Mouse (Mus musculus) embryonic facial prominence, embryonic 10.5 days (tissue): ENCODE results near the gene Zfhx3. TPM values are rescaled to one million over a fixed set of nuclear protein-coding genes. Genes with fewer than 3 reads are reported as not detected.

ENCODE experiments used
- DNase-seq: peaks from one replicate; pipeline ENCODE4 v3.0.0-alpha.2; 2017; ENCODE audit warnings: low spot score
- H3K27ac ChIP-seq: fragments of 300-500 bp; sonication (generic); replicated peaks from 2 replicates; pipeline ENCODE4 v1.5.1; 2016; ENCODE audit warnings: mild to moderate bottlenecking
- H3K27me3 ChIP-seq: fragments of 300-500 bp; sonication (generic); replicated peaks from 2 replicates; pipeline ENCODE4 v1.6.1; 2016; ENCODE audit warnings: low read depth, mild to moderate bottlenecking; ENCODE audit not compliant: poor library complexity, severe bottlenecking
- H3K36me3 ChIP-seq: fragments of 300-500 bp; sonication (generic); replicated peaks from 2 replicates; pipeline ENCODE4 v1.6.1; 2016; ENCODE audit warnings: mild to moderate bottlenecking, moderate library complexity
- H3K4me1 ChIP-seq: fragments of 300-500 bp; sonication (generic); 2 replicates; pipeline ENCODE4 v1.6.1; 2016
- H3K4me3 ChIP-seq: fragments of 300-500 bp; sonication (generic); 2 replicates; pipeline ENCODE4 v1.5.1; 2016; ENCODE audit warnings: mild to moderate bottlenecking, moderate library complexity
- H3K9me3 ChIP-seq: fragments of 300-500 bp; sonication (generic); 2 replicates; pipeline ENCODE4 v1.6.1; 2016; ENCODE audit warnings: mild to moderate bottlenecking
- WGBS: fragments of 180-500 bp; shearing (Covaris S2); methylation state at CpG from one replicate; pipeline ENCODE4 v1.1.7; 2016; 5-methylcytosine and 5-hydroxymethylcytosine counted together
- polyA plus RNA-seq: library from polyadenylated mRNA; unstranded; fragments of >200 nt; fragmentation: Nextera tagmentation; extraction: Ambion mirVana; gene quantifications from 2 replicates; pipeline ENCODE4 v1.2.1, GENCODE M21; 2016

Zfhx3 gene
- polyA plus RNA-seq, 1 experiment from 2014 or later, result 18.8 TPM

DNA sequence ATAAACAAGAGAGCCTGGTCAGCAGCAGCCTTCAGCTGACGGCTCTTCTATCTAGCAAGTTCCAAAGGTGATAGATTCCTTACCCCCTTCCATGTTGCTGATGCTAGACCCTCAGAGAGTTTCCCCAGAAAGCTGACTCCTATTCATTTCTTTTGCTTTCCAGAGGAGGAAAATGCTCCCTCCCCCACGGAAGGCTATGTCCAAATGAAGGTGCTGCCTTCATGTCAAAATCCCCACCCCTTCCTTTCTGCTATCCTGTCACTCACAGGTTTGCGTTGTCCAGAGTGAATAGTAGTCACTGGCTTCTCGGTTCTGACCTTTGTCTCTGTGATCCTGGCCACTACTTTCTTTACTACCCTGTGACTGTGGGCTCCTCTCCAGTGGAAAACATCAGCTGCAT is 406.3 kb downstream of the Zfhx3 start:
- no peaks in the 10 kb centered on the region for H3K36me3 ChIP-seq
- H3K4me1 ChIP-seq, result no peaks in the 10 kb centered on the region
- H3K27me3 ChIP-seq, result no peaks in the 10 kb centered on the region
- no peak overlapping the region for H3K4me3 ChIP-seq
- no peak overlapping the region for H3K27ac ChIP-seq
- no peak for DNase-seq
- WGBS, result 76% methylated on average over 4 of the region's 4 CpGs
- no peaks in the 10 kb centered on the region for H3K9me3 ChIP-seq

DNA sequence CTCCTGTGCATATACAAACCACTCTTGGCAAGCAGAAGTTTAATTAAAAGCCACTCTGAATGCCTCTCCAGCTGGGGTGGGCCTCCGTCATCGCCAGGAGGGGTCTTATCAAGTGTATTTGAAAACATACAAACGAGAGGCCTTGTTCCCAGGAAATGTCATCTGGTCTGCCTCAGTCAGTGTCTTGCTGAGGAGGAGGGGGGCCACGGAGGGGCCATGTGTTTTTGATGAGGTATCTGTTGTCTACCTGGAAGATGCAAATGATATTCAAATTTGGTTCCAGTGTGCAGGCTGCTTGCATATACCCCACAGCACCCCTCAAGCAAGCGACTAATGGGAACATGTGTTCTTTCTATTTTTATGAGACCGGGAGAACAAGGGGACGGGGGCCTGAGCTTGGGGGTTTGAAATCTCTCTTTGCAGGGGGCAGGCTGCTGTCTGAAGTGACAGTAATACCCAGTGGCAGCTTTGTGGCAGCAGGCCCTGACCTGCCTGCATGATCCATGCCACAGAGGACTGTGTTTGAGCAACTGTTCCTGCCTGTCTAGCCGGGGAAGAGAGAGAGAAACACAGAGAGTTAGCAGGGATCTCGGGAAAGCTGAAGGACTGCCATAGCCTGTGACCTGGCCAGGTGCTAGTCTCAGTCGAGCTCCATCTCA is 412.8 kb downstream of the Zfhx3 start:
- H3K9me3 ChIP-seq, result no peaks in the 10 kb centered on the region
- peaks cover 15% of the 10 kb centered on the region for H3K4me1 ChIP-seq
- 50% methylated on average over 10 of the region's 10 CpGs for WGBS
- no peak for DNase-seq
- H3K27me3 ChIP-seq, result no peaks in the 10 kb centered on the region; the same call in 1 of the 2 replicates
- no peaks in the 10 kb centered on the region for H3K36me3 ChIP-seq
- no peak overlapping the region for H3K4me3 ChIP-seq
- H3K27ac ChIP-seq, result no peak overlapping the region; the same call in 1 of the 2 replicates

DNA sequence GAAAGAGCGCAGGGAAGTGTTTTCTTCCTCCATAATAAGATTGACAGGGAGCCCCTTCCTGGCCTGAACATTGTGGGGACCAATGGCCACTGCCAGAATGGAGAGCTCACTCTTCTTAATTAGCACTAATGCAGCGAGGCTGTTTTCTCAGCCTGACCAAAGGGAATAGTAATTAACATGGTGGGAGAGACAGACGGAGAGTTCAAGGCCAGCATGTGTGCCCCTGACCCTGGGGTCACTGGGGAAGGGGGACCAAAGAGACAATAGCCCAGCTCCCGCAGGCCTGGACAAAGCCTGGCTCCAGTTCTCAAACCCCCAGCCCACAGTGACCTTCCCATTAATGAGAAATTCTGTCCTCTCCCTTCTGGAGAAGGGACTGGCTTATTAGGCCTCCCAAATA is 419.0 kb downstream of the Zfhx3 start:
- Histone ChIP-seq H3K27me3 (no peaks in the 10 kb centered on the region; the same call in 1 of the 2 replicates), H3K4me3 (no peak overlapping the region), H3K36me3 (no peaks in the 10 kb centered on the region), H3K4me1 (peaks cover 31% of the 10 kb centered on the region), H3K9me3 (no peaks in the 10 kb centered on the region), H3K27ac (peak overlapping the region; percentile 19; the same call in 1 of the 2 replicates)
- DNase-seq, result peak; percentile 37
- WGBS, result 32% methylated on average over 4 of the region's 4 CpGs

DNA sequence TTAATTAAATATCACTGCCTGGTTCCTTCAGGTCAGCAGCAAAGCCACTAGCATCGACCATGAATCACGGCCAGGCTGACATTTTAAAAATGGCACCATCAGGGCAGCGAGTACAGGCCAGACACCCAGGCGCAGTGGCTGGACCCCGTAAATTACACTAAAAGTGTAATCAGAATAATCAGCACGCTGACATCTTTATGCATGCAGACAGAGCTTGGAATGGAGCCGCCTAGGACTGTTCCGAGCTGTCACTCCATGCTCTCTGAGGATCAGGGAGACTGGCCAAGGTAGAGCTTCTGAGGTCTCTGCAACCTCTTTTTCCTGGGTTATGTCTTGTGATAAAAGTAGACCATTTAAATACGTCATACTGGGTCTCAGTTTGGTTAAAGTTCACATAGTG is 420.0 kb downstream of the Zfhx3 start:
- Histone ChIP-seq H3K9me3 (no peaks in the 10 kb centered on the region), H3K27me3 (no peaks in the 10 kb centered on the region; the same call in 1 of the 2 replicates), H3K36me3 (no peaks in the 10 kb centered on the region), H3K4me3 (no peak overlapping the region), H3K4me1 (peaks cover 31% of the 10 kb centered on the region), H3K27ac (no peak overlapping the region)
- 88% methylated on average over 9 of the region's 9 CpGs for WGBS
- DNase-seq, result no peak

DNA sequence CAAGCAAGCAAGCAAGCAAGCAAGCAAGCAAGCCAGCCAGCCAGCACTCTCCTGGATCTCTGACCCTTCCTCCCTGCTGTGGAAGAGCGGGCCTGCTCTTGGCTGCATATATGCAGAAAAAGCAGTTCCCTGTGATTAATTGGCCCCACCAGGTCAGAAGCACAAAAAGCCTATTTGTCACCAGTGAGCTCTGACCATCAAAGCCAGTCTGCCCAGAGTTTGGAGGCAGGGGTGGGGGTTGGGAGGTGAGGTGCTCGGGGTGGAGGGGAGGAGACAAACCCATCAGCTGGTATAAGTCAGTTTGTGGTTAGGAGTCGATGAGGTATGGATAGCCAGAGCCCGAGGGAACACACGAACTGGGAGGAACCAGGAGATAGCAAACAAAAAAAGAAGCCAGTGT is 421.0 kb downstream of the Zfhx3 start:
- DNase-seq, result peak; percentile 27
- WGBS, result 15% methylated on average over 5 of the region's 5 CpGs
- no peaks in the 10 kb centered on the region for H3K36me3 ChIP-seq
- peak overlapping the region; percentile 63 for H3K27ac ChIP-seq
- no peak overlapping the region for H3K4me3 ChIP-seq
- no peaks in the 10 kb centered on the region; the same call in 1 of the 2 replicates for H3K27me3 ChIP-seq
- peaks cover 31% of the 10 kb centered on the region for H3K4me1 ChIP-seq
- H3K9me3 ChIP-seq, result no peaks in the 10 kb centered on the region

DNA sequence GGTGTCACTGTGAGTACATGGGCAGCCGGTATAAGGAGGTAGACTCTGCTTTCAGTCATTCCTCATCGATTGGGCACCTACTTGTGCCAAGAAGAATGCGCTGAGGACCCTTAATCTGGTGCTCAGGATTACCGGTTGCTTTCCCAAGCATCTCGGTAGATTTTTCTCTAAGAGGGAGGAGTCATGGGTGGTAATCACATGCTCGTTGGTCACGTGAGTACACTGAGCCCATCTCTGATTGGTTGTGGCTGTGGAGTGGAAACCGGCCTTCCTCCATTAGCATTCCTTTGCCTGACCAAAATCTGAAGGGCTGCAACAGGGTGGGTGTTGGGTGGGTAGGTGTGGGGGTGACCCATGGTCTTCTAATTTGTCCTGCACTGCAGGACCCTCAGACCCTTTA is 421.4 kb downstream of the Zfhx3 start:
- WGBS, result 57% methylated on average over 8 of the region's 8 CpGs
- Histone ChIP-seq H3K4me3 (no peak overlapping the region), H3K27me3 (no peaks in the 10 kb centered on the region; the same call in 1 of the 2 replicates), H3K27ac (no peak overlapping the region; the same call in 1 of the 2 replicates), H3K36me3 (no peaks in the 10 kb centered on the region), H3K9me3 (no peaks in the 10 kb centered on the region), H3K4me1 (peaks cover 32% of the 10 kb centered on the region)
- no peak for DNase-seq

DNA sequence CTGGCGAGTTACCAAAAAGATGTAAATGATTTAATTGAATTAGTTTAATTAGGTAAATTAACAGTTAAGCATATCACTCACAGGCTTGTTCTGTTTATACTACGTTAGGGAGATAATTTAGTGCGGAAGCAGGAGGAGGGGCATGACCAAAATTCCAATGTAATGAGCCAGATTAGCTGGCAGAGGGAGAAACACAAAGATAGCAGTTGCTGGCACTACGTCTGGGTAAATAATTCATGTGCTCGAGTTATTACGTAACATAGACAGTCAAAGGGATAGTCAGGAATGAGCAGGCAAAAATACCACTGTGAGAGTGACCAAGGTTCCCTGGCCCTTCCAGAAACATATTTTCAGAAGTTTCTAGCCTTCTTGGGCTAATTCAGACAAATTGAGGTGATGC is 426.6 kb downstream of the Zfhx3 start:
- Histone ChIP-seq H3K4me1 (peaks cover 21% of the 10 kb centered on the region), H3K27me3 (0 out of 2 replicates have a peak, but pooled peaks cover 4% of the 10 kb centered on the region), H3K36me3 (no peaks in the 10 kb centered on the region), H3K4me3 (no peak overlapping the region), H3K27ac (no peak overlapping the region), H3K9me3 (no peaks in the 10 kb centered on the region)
- no peak for DNase-seq
- WGBS, result 30% methylated on average over 6 of the region's 6 CpGs

DNA sequence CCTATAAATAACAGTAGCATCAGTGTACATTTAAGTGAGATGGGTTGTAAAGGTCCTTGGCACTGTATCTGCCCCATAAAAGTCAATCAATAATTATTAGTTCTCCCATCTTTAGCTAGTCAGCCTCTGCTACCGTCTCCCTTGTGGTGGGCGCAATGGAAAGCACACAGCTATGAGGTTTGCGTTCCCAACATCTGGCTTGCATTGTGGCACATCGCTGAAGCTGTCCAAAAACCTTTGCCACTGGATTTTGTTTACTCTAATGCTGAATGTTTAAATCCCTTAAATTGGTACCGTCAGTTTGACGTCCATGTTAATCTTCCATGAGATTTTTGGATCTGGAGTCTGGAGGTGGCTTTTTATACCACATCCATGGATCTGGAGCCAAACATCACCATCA is 428.3 kb downstream of the Zfhx3 start:
- H3K27me3 ChIP-seq, result 0 out of 2 replicates have a peak, but pooled peaks cover 8% of the 10 kb centered on the region
- no peaks in the 10 kb centered on the region for H3K9me3 ChIP-seq
- 56% methylated on average over 6 of the region's 6 CpGs for WGBS
- DNase-seq, result peak; percentile 31
- no peaks in the 10 kb centered on the region for H3K36me3 ChIP-seq
- no peak overlapping the region for H3K4me3 ChIP-seq
- H3K27ac ChIP-seq, result no peak overlapping the region
- peaks cover 21% of the 10 kb centered on the region for H3K4me1 ChIP-seq

DNA sequence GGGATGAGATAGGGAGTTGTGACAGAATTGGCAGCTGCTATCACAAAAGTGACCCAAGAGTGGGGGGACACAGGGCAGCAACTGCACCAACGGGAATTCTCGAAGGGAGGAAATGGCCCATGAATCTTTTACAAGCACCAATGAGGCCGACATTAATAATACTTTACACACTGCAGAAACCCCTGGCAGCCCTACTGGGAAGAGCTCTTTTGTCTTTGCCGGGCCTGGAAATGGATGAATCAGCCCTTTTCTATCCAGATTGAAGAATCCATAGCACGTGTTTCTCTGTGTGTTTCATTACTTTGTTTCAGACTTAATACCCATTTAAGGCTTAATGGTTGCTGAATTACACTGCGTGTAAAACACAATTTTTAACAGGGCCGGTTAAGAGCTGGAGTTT is 430.6 kb downstream of the Zfhx3 start:
- Histone ChIP-seq H3K4me1 (peaks cover 21% of the 10 kb centered on the region), H3K4me3 (no peak overlapping the region), H3K27ac (no peak overlapping the region), H3K9me3 (no peaks in the 10 kb centered on the region), H3K36me3 (no peaks in the 10 kb centered on the region), H3K27me3 (0 out of 2 replicates have a peak, but pooled peaks cover 8% of the 10 kb centered on the region)
- 72% methylated on average over 7 of the region's 7 CpGs for WGBS
- no peak for DNase-seq

DNA sequence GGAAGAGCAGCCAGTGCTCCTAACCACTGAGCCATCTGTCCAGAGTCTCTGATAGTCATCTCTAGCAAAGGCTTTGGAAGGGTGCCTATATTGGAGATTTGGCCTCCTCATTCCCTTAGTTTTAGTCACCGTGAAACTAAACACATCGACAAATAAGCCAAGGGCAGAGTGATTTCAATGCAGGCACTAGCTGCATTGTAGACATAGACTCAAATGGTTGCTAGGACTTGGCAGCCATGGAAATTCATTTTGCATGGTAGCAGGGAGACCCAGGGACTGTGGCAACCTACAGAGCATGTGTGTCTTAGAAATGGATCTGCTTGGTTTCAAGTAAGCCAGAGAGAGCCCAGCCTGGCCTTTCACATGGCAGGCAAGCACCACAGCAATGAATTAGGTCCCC is 435.6 kb downstream of the Zfhx3 start:
- DNase-seq, result no peak
- Histone ChIP-seq H3K9me3 (no peaks in the 10 kb centered on the region), H3K4me1 (no peaks in the 10 kb centered on the region), H3K4me3 (no peak overlapping the region), H3K27ac (no peak overlapping the region), H3K36me3 (no peaks in the 10 kb centered on the region), H3K27me3 (peaks cover 8% of the 10 kb centered on the region; the same call in 1 of the 2 replicates)
- WGBS, result 88% methylated on average over 2 of the region's 2 CpGs

DNA sequence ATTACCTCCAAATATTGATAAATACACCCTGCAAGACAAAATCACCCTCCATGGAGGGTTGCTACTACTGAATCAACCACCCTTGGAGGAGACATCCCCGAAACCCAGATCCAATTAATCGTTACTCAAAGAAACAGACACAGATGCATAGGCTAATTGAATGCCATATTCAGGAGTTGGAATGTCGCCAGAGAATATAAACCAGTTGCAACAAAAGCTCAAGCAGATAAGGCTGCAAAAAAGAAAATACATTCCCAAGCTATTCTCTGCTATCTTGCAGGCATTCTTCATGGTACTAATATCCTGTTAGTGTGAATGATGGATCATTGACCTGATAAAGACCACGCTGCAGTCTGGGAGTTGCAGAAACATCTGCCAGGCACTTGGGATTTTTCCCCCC is 440.7 kb downstream of the Zfhx3 start:
- 84% methylated on average over 4 of the region's 4 CpGs for WGBS
- no peak overlapping the region for H3K27ac ChIP-seq
- peaks cover 4% of the 10 kb centered on the region; the same call in 1 of the 2 replicates for H3K27me3 ChIP-seq
- H3K36me3 ChIP-seq, result no peaks in the 10 kb centered on the region
- H3K4me3 ChIP-seq, result no peak overlapping the region
- H3K4me1 ChIP-seq, result peaks cover 15% of the 10 kb centered on the region
- no peak for DNase-seq
- H3K9me3 ChIP-seq, result no peaks in the 10 kb centered on the region

DNA sequence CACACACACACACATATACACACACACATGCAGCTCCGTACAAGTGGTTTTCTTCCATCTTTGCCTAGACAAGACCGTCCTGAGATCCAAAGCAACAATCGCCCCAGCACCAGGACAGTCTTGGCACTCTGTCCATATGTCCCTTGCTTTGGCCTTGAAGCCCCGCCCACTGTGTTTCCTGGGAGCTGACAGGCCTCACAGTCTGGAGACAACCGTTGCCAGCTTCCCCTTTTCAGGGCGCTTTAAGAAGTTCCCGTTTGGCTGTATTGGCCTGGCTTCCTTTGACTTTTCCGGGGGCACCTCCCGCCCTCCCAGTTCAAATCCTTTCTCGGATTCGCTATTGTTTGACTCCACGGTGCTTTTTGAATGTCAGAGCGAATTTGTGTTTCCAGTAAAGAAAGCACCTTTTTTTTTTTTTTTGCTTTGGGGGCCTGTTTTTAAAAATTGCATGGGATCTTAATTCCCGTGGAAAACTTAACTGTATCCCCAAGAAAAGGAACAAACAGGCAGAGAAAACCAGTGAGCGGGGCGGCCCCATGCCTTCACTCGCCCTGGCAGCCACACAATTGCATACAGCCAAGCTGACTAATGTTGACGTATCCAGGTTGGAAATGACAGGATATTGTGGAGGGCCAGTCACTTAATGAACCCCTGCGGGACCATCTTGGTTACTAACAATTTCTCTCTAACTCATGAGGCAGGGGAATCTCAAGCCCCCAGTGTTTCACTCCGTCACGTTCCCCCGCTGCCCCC is 444.9 kb downstream of the Zfhx3 start:
- peak overlapping the region; percentile 66 for H3K27ac ChIP-seq
- H3K4me1 ChIP-seq, result peaks cover 31% of the 10 kb centered on the region
- no peaks in the 10 kb centered on the region for H3K9me3 ChIP-seq
- H3K4me3 ChIP-seq, result peak overlapping the region; percentile 8; the same call in 1 of the 2 replicates
- H3K36me3 ChIP-seq, result no peaks in the 10 kb centered on the region
- peak; percentile 23 for DNase-seq
- H3K27me3 ChIP-seq, result no peaks in the 10 kb centered on the region
- WGBS, result 36% methylated on average over 22 of the region's 22 CpGs

DNA sequence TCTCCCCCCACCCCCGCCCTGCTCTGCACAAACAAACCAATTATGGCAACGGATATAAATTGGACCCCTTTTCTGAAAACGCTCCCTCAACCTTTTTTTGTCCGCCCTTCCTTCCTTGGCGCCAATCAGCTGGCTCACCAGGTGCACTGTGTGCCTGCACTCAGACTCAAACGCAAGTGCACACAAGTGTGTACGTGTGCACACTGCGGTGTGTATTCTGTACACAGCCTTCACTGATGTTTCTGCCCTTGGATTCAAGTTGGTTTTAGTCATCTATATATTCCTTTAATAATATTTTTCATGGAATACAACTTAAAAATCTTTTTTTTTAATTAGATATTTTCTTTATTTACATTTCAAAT is 445.4 kb downstream of the Zfhx3 start:
- Histone ChIP-seq H3K4me3 (peak overlapping the region; percentile 8; the same call in 1 of the 2 replicates), H3K36me3 (no peaks in the 10 kb centered on the region), H3K4me1 (peaks cover 31% of the 10 kb centered on the region), H3K9me3 (no peaks in the 10 kb centered on the region), H3K27ac (peak overlapping the region; percentile 66; the same call in 1 of the 2 replicates), H3K27me3 (no peaks in the 10 kb centered on the region)
- 63% methylated on average over 8 of the region's 8 CpGs for WGBS
- DNase-seq, result no peak
